11 mouse cellular contexts compared by ENCODE assay signal in the genomic region with DNA sequence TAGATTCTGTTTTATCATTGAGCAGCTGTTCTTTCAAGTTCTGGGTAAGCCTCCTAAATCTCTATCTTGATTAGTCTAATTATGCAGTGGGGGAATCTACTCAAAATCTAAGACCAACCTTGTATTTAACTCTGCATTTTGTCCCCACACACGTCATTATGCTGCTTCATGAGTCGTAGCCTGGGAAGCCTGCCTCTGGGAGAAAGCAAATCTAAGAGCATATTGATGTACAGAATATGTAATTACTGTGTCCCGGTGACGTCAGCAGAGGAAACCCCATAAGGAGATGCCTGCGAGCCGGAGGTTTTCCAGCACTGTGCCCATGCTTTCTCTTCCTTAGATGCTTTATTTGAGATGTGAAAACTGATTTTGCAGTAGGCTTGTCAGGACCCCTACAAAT.
DNase-seq lines count a peak whose midpoint lies in the region; ATAC-seq and TF ChIP-seq lines count a peak whose summit lies in the region.
"Had no signal": no experiment of that assay in that cellular context is flagged by ENCODE, and none has a peak within 500 bp of the region (broad histone marks: within the 10 kb centered on the region; RNA-seq: fewer than 3 reads in every experiment).

No protein-coding gene starts in this region.

- intact Hi-C loops in left cerebral cortex, postnatal 25 days (cut with DNase I), result no loop called here

- DNase-seq in layer of hippocampus, adult 2 months (ENCODE audit: low spot score in 2 of 2), result peak in 1 of 2 experiments; percentile 3
- DNase-seq in layer of hippocampus, adult 9-10 months (ENCODE audit: low spot score), result no peak
- peak; percentile 24 to 30 for DNase-seq in frontal cortex, postnatal 14 days (ENCODE audit: low spot score in 2 of 2)
- DNase-seq in left cerebral cortex, postnatal 25 days (ENCODE audit: low spot score in 2 of 2), result peak; percentile 34 to 73
- peak; percentile 22 for DNase-seq in right cerebral cortex, postnatal 25 days
- no peak for DNase-seq in kidney, postnatal 14 days
- DNase-seq in heart, adult 8-10 months (ENCODE audit: low spot score), result no peak

- peak overlapping the region; percentile 23 for H3K4me3 ChIP-seq in layer of hippocampus, adult 2 months
- H3K4me3 ChIP-seq: erythroblast, embryonic 14.5 days; heart, embryonic 10.5 days; stomach, embryonic 15.5 days had no signal

- no peak for TF ChIP-seq CTCF in layer of hippocampus, adult 2 months (conservative IDR thresholded peaks at IDR 0.05)

- no peak for ATAC-seq in CD4-positive, CD25-positive, alpha-beta regulatory T cell, adult 4 months

- H3K27ac ChIP-seq in layer of hippocampus, adult 2 months, result no peak overlapping the region
- H3K27ac ChIP-seq: heart, embryonic 10.5 days; stomach, embryonic 15.5 days had no signal

Comparison
In these comparisons a context has a peak if more than half of its experiments do, and no peak if none do; other contexts are left out.
1. DNase-seq: peak in frontal cortex, postnatal 14 days (2 of 2), left cerebral cortex, postnatal 25 days (2 of 2) and right cerebral cortex, postnatal 25 days (single experiment); none in layer of hippocampus, adult 9-10 months (single experiment), kidney, postnatal 14 days (single experiment) and heart, adult 8-10 months (single experiment).